Mouse (Mus musculus) MEL (cell line): ENCODE results near the gene Defb45. TPM values are rescaled to one million over a fixed set of nuclear protein-coding genes. Genes with fewer than 3 reads are reported as not detected.

Experiments
- DNase-seq: peaks from one replicate; pipeline ENCODE4 v3.0.0; 2011; ENCODE audit warnings: low read depth, low spot score
- H3K27ac ChIP-seq: 2 replicates; pipeline ENCODE4 v1.5.1; 2012; ENCODE audit warnings: low read depth, mild to moderate bottlenecking, control low read depth, low read length, moderate library complexity; ENCODE audit not compliant: control insufficient read depth
- H3K27me3 ChIP-seq, 2 experiments: fragments of 150-350 bp in 1 of 2; sonication (generic) in 1 of 2; 2 replicates each; pipeline ENCODE4 v1.6.1; 2012; ENCODE audit warnings: low read length in 2 of 2, mild to moderate bottlenecking in 2 of 2, improper control_type of control experiment in 1 of 2, moderate library complexity in 1 of 2; ENCODE audit not compliant: insufficient read depth in 2 of 2, control insufficient read depth in 1 of 2
- H3K36me3 ChIP-seq, 2 experiments: 2 replicates each; pipeline ENCODE4 v1.6.1; 2012 to 2014; ENCODE audit warnings: low read length in 2 of 2, improper control_type of control experiment in 1 of 2, inconsistent platforms in 1 of 2, mild to moderate bottlenecking in 1 of 2; ENCODE audit not compliant: insufficient read depth in 2 of 2, control insufficient read depth in 1 of 2
- H3K4me1 ChIP-seq, 2 experiments: fragments of 150-350 bp in 1 of 2; sonication (generic) in 1 of 2; 2 replicates each; pipeline ENCODE4 v1.6.1; 2012; ENCODE audit warnings: low read length in 2 of 2, improper control_type of control experiment in 1 of 2, mild to moderate bottlenecking in 1 of 2; ENCODE audit not compliant: insufficient read depth in 2 of 2, control insufficient read depth in 1 of 2
- H3K4me3 ChIP-seq, 2 experiments: fragments of 150-350 bp in 1 of 2; sonication (generic) in 1 of 2; 2 replicates each; pipeline ENCODE4 v1.5.1; 2012; ENCODE audit warnings: low read depth in 2 of 2, low read length in 2 of 2, mild to moderate bottlenecking in 2 of 2, moderate library complexity in 2 of 2, control low read depth in 1 of 2, improper control_type of control experiment in 1 of 2; ENCODE audit not compliant: control insufficient read depth in 1 of 2, insufficient read depth in 1 of 2
- H3K79me2 ChIP-seq: 2 replicates; pipeline ENCODE4 v1.6.1; 2012; ENCODE audit warnings: mild to moderate bottlenecking, low read length, moderate library complexity; ENCODE audit not compliant: control insufficient read depth, poor library complexity, insufficient read depth
- H3K9ac ChIP-seq: 2 replicates; pipeline ENCODE4 v1.6.1; 2012; ENCODE audit warnings: low read depth, mild to moderate bottlenecking, control low read depth, low read length, moderate library complexity; ENCODE audit not compliant: control insufficient read depth, poor library complexity, severe bottlenecking
- H3K9me3 ChIP-seq: fragments of 150-350 bp; sonication (generic); replicated peaks from 2 replicates; pipeline ENCODE4 v1.6.1; 2012; ENCODE audit warnings: mild to moderate bottlenecking, low read length, improper control_type of control experiment, moderate library complexity; ENCODE audit not compliant: insufficient read depth
- E2F4 ChIP-seq: IDR thresholded peaks from 2 replicates; pipeline ENCODE4 v1.6.1; 2011; ENCODE audit warnings: low read depth, low read length, improper control_type of control experiment, borderline replicate concordance
- EP300 ChIP-seq, 2 experiments: IDR thresholded peaks; 2 replicates each; pipeline ENCODE4 v1.6.1; 2011; ENCODE audit warnings: improper control_type of control experiment in 2 of 2, low read length in 2 of 2, low read depth in 1 of 2, mild to moderate bottlenecking in 1 of 2
- HCFC1 ChIP-seq: IDR thresholded peaks from 2 replicates; pipeline ENCODE4 v1.6.1; 2012; ENCODE audit warnings: low read depth, mild to moderate bottlenecking, inconsistent platforms, low read length, improper control_type of control experiment, moderate library complexity
- MAFK ChIP-seq: IDR thresholded peaks from 2 replicates; pipeline ENCODE4 v1.6.1; 2011; ENCODE audit warnings: low read depth, mild to moderate bottlenecking, low read length, improper control_type of control experiment, borderline replicate concordance
- MAX ChIP-seq: IDR thresholded peaks from 2 replicates; pipeline ENCODE4 v1.6.1; 2011; ENCODE audit warnings: low read length, improper control_type of control experiment
- MAZ ChIP-seq: IDR thresholded peaks from 2 replicates; pipeline ENCODE4 v1.6.1; 2012; ENCODE audit warnings: low read depth, mild to moderate bottlenecking, inconsistent platforms, low read length, improper control_type of control experiment
- MXI1 ChIP-seq: IDR thresholded peaks from 2 replicates; pipeline ENCODE4 v1.6.1; 2011; ENCODE audit warnings: mild to moderate bottlenecking, low read depth, low read length, improper control_type of control experiment
- NRF1 ChIP-seq: IDR thresholded peaks from 2 replicates; pipeline ENCODE4 v1.6.1; 2014; ENCODE audit warnings: low read depth, mild to moderate bottlenecking, inconsistent platforms, low read length, improper control_type of control experiment, moderate library complexity; ENCODE audit not compliant: poor library complexity, insufficient read depth, severe bottlenecking
- POLR2AphosphoS2 ChIP-seq: IDR thresholded peaks from 2 replicates; pipeline ENCODE4 v1.6.1; 2011; ENCODE audit warnings: low read length, improper control_type of control experiment
- POLR2AphosphoS5 ChIP-seq: IDR thresholded peaks from 2 replicates; pipeline ENCODE4 v1.6.1; 2012; ENCODE audit warnings: low read depth, borderline replicate concordance, mild to moderate bottlenecking, inconsistent platforms, low read length, moderate library complexity, mixed read lengths
- TAL1 ChIP-seq: IDR thresholded peaks from 2 replicates; pipeline ENCODE4 v1.6.1; 2012; ENCODE audit warnings: mild to moderate bottlenecking, inconsistent platforms, low read length, moderate library complexity, mixed read lengths
- TBP ChIP-seq: IDR thresholded peaks from 2 replicates; pipeline ENCODE4 v1.8.0; 2011; ENCODE audit warnings: low read depth, low read length, improper control_type of control experiment
- TCF12 ChIP-seq: IDR thresholded peaks from 2 replicates; pipeline ENCODE4 v1.6.1; 2014; ENCODE audit warnings: low read depth, mild to moderate bottlenecking, inconsistent platforms, low read length, improper control_type of control experiment, moderate library complexity
- UBTF ChIP-seq: IDR thresholded peaks from 2 replicates; pipeline ENCODE4 v1.6.1; 2012; ENCODE audit warnings: low read depth, mild to moderate bottlenecking, inconsistent platforms, low read length, improper control_type of control experiment, moderate library complexity, borderline replicate concordance; ENCODE audit not compliant: insufficient read depth
- USF1 ChIP-seq: IDR thresholded peaks from 2 replicates; pipeline ENCODE4 v1.6.1; 2014; ENCODE audit warnings: low read depth, mild to moderate bottlenecking, inconsistent platforms, low read length, improper control_type of control experiment, moderate library complexity
- ZNF384 ChIP-seq: IDR thresholded peaks from 2 replicates; pipeline ENCODE4 v1.6.1; 2012; ENCODE audit warnings: low read depth, mild to moderate bottlenecking, inconsistent platforms, low read length, improper control_type of control experiment
- polyA plus RNA-seq, 2 experiments: library from polyadenylated mRNA; stranded (reverse) in 1 of 2; unstranded in 1 of 2; fragments of >175 nt in 1 of 2; fragments of >200 nt in 1 of 2; gene quantifications; 2 replicates each; pipeline versions ENCODE4 v1.2.1 to v1.2.4; 2012; ENCODE audit warnings: low replicate concordance in 2 of 2, low read depth in 1 of 2; ENCODE audit not compliant: insufficient read length in 2 of 2, insufficient read depth in 1 of 2, missing spikeins in 1 of 2
- total RNA-seq: library from RNA; depleted of rRNA; stranded (reverse); fragments of 300-350 nt; gene quantifications from 2 replicates; pipeline ENCODE4 v1.2.3, GENCODE M21; 2012

Gene Defb45
- total and polyA plus RNA-seq, 3 experiments, result not detected

DNA sequence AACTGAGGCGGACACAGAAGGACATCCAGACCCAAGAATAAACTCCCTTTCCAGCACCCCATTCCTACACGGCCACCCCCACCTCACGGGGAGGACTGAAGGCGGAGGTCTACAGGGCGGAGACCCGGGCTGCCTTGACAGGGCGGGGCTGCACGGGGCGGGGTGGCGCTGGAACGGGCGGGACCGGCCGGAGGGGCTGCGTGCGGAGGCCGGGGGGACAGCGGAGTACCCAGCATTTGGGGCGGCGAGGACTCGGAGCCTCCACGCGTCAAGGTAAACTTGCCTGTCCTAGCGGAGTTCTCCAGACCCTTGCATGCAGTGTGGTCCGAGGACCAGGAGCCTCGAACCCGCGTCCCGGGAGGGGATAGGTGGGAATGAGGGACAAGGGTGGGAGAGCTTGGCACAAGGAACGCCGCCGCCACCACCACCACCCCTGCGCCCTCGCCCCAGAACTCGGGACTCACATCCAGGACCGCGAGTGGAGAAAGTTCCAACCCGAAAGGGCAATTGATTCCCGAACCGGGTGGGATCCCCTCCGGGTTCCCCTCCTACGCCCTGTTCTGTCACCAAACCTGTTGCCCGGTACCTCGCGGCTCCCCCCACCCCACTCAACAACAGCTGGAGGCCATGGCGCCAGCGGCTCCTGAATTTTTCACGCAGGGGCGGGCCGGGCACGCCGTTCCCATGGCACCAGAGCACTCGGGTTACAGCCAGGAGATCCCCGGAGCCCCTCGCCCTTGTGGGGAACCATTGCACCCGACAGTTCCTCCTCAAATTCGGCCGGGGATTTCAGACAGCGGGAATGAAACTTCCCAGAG is 27.8 kb upstream of the Defb45 start, which contains the start of gene Rem1:
Gene Rem1 (plus strand): TSS at position 178 of the 818 bp plus-strand sequence.
- Histone ChIP-seq H3K36me3 (no peaks in the 10 kb centered on the region), H3K79me2 (no peaks in the 10 kb centered on the region), H3K27me3 (peaks cover 0 to 3% of the 10 kb centered on the region in 2 experiments; a peak in 2 of 4 replicates)
- no peak for TF ChIP-seq USF1
- TF ChIP-seq ZNF384, result no peak
- TF ChIP-seq UBTF, result no peak
- TF ChIP-seq HCFC1, result no peak
- no peak for TF ChIP-seq MAZ
- TF ChIP-seq, all 39 proteins: peak for 0
- H3K27ac ChIP-seq, result no peak within 1 kb of the TSS
- no peak within 1 kb of the TSS for H3K9ac ChIP-seq
- no peak for DNase-seq
- H3K4me1 ChIP-seq, result no peaks in the 10 kb centered on the region
- no peak within 1 kb of the TSS for H3K4me3 ChIP-seq
- no peaks in the 10 kb centered on the region for H3K9me3 ChIP-seq

GRCm38 (mm10) chr2:152625256-152625655 is 26.1 kb upstream of the Defb45 start:
- no peak overlapping the region for H3K4me3 ChIP-seq
- H3K79me2 ChIP-seq, result no peaks in the 10 kb centered on the region
- no peaks in the 10 kb centered on the region; a peak in 1 of 4 replicates for H3K27me3 ChIP-seq
- H3K27ac ChIP-seq, result no peak overlapping the region
- H3K9ac ChIP-seq, result no peak overlapping the region
- H3K9me3 ChIP-seq, result no peaks in the 10 kb centered on the region
- TF ChIP-seq TBP (no peak), MAX (no peak), TAL1 (no peak), EP300 (IDR thresholded peaks at IDR 0.05; ENCODE audit: low read depth in 1 of 2, low read length in 2 of 2) (no peak), E2F4 (no peak), UBTF (no peak), TCF12 (no peak), POLR2AphosphoS5 (no peak), POLR2AphosphoS2 (no peak), MAZ (no peak), ZNF384 (no peak), MAFK (no peak), MXI1 (no peak), NRF1 (no peak)
- DNase-seq, result no peak
- H3K4me1 ChIP-seq, result no peaks in the 10 kb centered on the region
- H3K36me3 ChIP-seq, result no peaks in the 10 kb centered on the region
